Mouse (Mus musculus): Measurements from ENCODE around the gene Grk5.

DNA sequence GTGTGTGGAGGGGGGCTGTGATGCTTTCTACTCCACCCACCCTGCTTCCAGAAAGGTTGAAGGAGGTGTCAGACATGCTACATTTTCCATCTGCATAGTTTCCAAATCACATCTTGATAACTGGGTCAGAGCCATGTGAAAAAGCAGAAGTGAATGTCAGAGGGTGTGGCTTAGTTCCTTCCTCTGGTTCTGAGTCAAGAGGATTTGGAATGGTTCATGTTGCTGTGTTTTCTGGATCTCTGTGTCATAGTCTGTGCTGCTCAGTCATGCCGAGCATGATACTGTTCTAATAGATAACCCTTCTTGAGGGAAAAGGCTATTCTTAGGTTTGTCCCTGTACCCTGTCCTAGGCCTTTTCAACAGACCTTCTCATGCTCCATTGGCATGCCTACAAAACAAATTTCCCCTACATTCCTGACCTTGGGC, 50.4 kb downstream of the Grk5 start:
- TF ChIP-seq CTCF (conservative IDR thresholded peaks at IDR 0.05; ENCODE audit: low read length) (no peak), NANOG (IDR thresholded peaks at IDR 0.05; ENCODE audit: borderline replicate concordance, low read length) (no peak)
